Mouse (Mus musculus) kidney, adult 2 months (tissue): ENCODE data around the gene Zfp740.

Experiments used
- CTCF ChIP-seq: fragments of 200-500 bp; conservative IDR thresholded peaks from 2 replicates; pipeline ENCODE4 v1.5.1; 2011; ENCODE audit warnings: low read depth, mild to moderate bottlenecking, control low read depth, low read length, moderate library complexity, mixed read lengths; ENCODE audit not compliant: insufficient read depth, insufficient read length
- POLR2A ChIP-seq: fragments of 200-500 bp; IDR thresholded peaks from one replicate; pipeline ENCODE4 v1.6.1; 2011; ENCODE audit warnings: low read depth, low read length, control low read depth

- TF ChIP-seq POLR2A (no peak), CTCF (no peak)
Measured at GRCm38 (mm10) chr15:102248812-102249191, 45.8 kb downstream of the Zfp740 start.
